Mouse (Mus musculus) forebrain, embryonic 11.5 days (tissue): ENCODE results near the gene Hcfc2. TPM values are rescaled to one million over a fixed set of nuclear protein-coding genes. Genes with fewer than 3 reads are reported as not detected.

Experiments
- ATAC-seq: fragments of 200-750 bp; cut with Nextera tagmentation; replicated peaks from 2 replicates; pipeline ENCODE4 v1.8.0; 2017; ENCODE audit warnings: moderate TSS enrichment; ENCODE audit not compliant: low FRiP score
- DNase-seq: peaks from one replicate; pipeline ENCODE4 v3.0.0-alpha.2; 2017; ENCODE audit warnings: low spot score
- H3K27ac ChIP-seq: fragments of 300-500 bp; sonication (generic); 2 replicates; pipeline ENCODE4 v1.5.1; 2014; ENCODE audit warnings: low read depth, low read length
- H3K27me3 ChIP-seq: fragments of 300-500 bp; sonication (generic); 2 replicates; pipeline ENCODE4 v1.6.1; 2014; ENCODE audit warnings: mild to moderate bottlenecking, low read length, mixed read lengths; ENCODE audit not compliant: control insufficient read depth, insufficient read depth
- H3K36me3 ChIP-seq: fragments of 300-500 bp; sonication (generic); 2 replicates; pipeline ENCODE4 v1.6.1; 2014; ENCODE audit warnings: mild to moderate bottlenecking, low read length, moderate library complexity, mixed read lengths; ENCODE audit not compliant: control insufficient read depth, insufficient read depth
- H3K4me1 ChIP-seq: fragments of 300-500 bp; sonication (generic); replicated peaks from 2 replicates; pipeline ENCODE4 v1.6.1; 2014; ENCODE audit warnings: low read length, mixed read lengths; ENCODE audit not compliant: control insufficient read depth, insufficient read depth
- H3K4me2 ChIP-seq: fragments of 300-500 bp; sonication (generic); 2 replicates; pipeline ENCODE4 v1.6.1; 2014; ENCODE audit warnings: low read depth, mild to moderate bottlenecking, low read length, moderate library complexity, mixed read lengths; ENCODE audit not compliant: severe bottlenecking
- H3K4me3 ChIP-seq: fragments of 300-500 bp; sonication (generic); 2 replicates; pipeline ENCODE4 v1.5.1; 2014; ENCODE audit warnings: low read depth, low read length
- H3K9ac ChIP-seq: fragments of 300-500 bp; sonication (generic); 2 replicates; pipeline ENCODE4 v1.6.1; 2014; ENCODE audit warnings: low read length
- H3K9me3 ChIP-seq: fragments of 300-500 bp; sonication (generic); 2 replicates; pipeline ENCODE4 v1.6.1; 2016; ENCODE audit warnings: low read length, mixed read lengths; ENCODE audit not compliant: control insufficient read depth
- WGBS: fragments of 180-500 bp; shearing (Covaris S2); extraction: QIAGEN DNeasy Blood & Tissue Kit; methylation state at CpG from one replicate; pipeline ENCODE4 v1.1.7; 2014; 5-methylcytosine and 5-hydroxymethylcytosine counted together
- polyA plus RNA-seq: library from polyadenylated mRNA; unstranded; fragments of >200 nt; fragmentation: Nextera tagmentation; extraction: Ambion mirVana; gene quantifications from 2 replicates; pipeline ENCODE4 v1.2.1, GENCODE M21; 2014

Hcfc2 gene
- polyA plus RNA-seq, 1 experiment from 2014 or later, result 28.9 TPM

DNA sequence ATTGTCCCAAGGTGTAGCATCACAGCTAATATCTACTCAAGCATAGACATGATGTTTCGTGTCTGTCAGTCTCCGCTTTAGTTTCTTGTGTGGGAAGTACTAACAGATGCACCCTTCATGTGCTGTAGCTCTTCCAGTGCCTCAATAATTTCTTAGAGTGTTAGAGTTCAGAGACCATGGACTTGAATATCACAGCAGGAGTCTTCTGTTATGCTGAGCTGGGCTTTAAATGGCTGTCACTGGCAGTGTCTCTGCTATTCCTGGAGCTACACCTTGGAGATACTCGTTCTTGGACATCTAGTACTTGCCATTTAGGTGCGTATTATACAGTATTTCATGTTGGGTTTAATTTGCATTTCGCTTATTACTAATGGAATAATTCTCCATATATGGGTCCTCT, 49.3 kb downstream of the Hcfc2 start:
- H3K9ac ChIP-seq, result no peak overlapping the region
- ATAC-seq, result no peak
- DNase-seq, result no peak
- H3K27ac ChIP-seq, result no peak overlapping the region
- no peak overlapping the region for H3K4me3 ChIP-seq
- WGBS, result 94% methylated on average over 5 of the region's 5 CpGs
- H3K4me1 ChIP-seq, result no peaks in the 10 kb centered on the region
- H3K4me2 ChIP-seq, result no peak overlapping the region
- H3K36me3 ChIP-seq, result peaks cover 10% of the 10 kb centered on the region; the same call in 1 of the 2 replicates
- H3K27me3 ChIP-seq, result no peaks in the 10 kb centered on the region
- no peaks in the 10 kb centered on the region for H3K9me3 ChIP-seq

DNA sequence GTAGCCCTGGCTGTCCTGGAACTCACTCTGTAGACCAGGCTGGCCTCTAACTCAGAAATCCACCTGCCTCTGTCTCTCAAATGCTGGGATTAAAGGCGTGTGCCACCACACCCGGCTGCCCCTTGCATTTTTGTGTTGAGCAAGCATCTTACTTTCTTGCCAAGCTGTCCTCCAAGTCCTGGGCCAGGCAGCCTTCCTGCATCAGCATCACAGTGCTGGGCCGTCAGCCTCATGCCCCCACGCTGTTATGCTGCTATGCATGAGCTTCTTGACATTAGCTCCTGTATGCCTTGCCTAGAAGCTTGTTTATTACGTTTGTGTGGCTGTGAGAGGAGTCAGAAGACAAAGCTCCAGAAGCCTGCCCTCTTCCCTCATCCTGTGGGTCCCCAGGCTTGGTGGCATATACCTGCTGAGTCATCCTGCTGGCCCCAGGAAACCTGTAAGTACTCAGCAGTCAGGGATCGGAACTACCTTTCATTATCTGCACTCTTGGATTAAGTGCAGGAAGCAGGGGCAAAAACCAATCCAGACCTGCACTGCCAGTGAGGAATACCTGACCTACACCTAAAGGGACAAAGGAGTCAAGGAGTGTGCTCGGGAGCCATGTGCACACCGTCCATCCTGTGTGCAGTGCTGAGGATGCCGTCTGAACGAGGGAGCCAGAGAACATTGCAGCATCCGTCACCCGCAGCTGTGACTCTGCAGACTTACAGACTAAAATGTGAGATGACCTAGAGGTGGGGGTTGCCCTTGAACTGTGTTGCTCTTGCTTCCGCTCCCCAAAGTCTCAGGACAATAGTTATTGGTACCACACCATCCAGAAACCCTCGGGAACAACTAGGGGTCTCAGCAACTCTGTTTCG, 51.3 kb downstream of the Hcfc2 start:
- H3K27ac ChIP-seq, result no peak overlapping the region
- ATAC-seq (no peak), DNase-seq (no peak)
- no peak overlapping the region for H3K4me3 ChIP-seq
- peaks cover 24% of the 10 kb centered on the region; the same call in 1 of the 2 replicates for H3K36me3 ChIP-seq
- no peak overlapping the region for H3K9ac ChIP-seq
- H3K27me3 ChIP-seq, result no peaks in the 10 kb centered on the region
- no peaks in the 10 kb centered on the region for H3K4me1 ChIP-seq
- H3K9me3 ChIP-seq, result no peaks in the 10 kb centered on the region
- H3K4me2 ChIP-seq, result no peak overlapping the region
- WGBS, result 90% methylated on average over 15 of the region's 15 CpGs

DNA sequence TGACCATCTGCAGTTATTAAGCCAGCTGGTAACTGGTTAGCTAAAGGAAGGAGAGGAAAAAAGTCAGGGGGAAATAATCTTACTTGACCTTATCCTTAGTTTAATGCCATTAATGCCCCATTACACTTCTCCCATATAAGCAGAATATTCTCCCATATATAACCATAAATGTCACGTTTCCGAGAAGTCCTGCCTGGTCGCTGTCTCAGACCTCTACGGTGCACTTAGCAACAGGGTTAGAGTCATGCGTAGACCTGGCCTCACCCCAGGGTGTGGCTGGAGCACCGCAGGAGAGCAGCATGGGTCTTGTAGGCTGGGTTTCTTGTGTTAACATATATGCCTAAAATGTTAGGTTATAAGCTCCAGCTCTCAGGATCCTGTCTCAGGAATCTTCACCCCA, 54.8 kb downstream of the Hcfc2 start:
- Histone ChIP-seq H3K27me3 (no peaks in the 10 kb centered on the region), H3K36me3 (peaks cover 38% of the 10 kb centered on the region), H3K4me1 (no peaks in the 10 kb centered on the region), H3K4me3 (no peak overlapping the region), H3K4me2 (no peak overlapping the region), H3K9ac (no peak overlapping the region), H3K9me3 (no peaks in the 10 kb centered on the region), H3K27ac (no peak overlapping the region)
- DNase-seq (no peak), ATAC-seq (no peak)
- WGBS, result 95% methylated on average over 6 of the region's 6 CpGs

DNA sequence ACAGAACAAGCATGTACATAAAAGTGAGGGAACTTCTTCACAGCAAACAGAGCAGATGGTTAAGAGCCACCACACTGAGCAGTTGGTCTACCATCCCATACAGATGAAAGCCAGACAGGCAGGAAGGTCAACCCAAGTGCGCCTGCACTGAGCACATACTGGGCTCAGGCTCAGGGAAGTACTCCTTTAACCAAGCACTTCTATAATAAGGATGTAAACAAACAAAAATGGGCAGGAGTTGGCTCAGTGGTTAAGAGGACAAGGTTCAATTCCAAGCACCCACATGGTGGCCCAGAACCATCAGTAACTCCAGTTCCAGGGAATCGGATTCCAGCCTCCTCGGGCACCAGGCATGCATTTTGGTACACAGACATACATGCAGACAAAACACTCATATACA, 57.0 kb downstream of the Hcfc2 start:
- H3K9ac ChIP-seq, result no peak overlapping the region
- H3K4me1 ChIP-seq, result peaks cover 4% of the 10 kb centered on the region; the same call in 1 of the 2 replicates
- DNase-seq, result no peak
- no peak for ATAC-seq
- no peak overlapping the region for H3K27ac ChIP-seq
- H3K27me3 ChIP-seq, result no peaks in the 10 kb centered on the region
- no peak overlapping the region for H3K4me3 ChIP-seq
- peaks cover 52% of the 10 kb centered on the region for H3K36me3 ChIP-seq
- WGBS, result 92% methylated on average over 3 of the region's 3 CpGs
- no peak overlapping the region for H3K4me2 ChIP-seq
- no peaks in the 10 kb centered on the region for H3K9me3 ChIP-seq

DNA sequence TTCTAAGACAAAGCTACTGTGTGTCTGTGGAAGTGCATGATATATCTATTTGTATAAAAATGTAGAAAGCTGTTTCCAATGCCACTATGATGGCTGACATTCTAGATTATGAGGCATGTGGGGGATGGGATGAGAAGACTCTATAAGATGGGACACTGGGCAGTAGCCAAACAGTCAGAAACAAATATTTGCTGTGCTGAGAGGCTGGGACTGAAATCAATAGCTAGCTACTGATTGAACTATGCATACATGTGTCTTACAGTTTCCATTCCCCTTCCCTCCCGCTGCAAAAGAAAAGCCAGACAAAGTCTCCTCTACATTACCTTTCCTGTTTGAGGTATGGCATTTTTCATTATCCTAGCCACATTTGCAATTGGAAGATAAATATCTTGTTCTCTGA, 58.7 kb downstream of the Hcfc2 start:
- peaks cover 42% of the 10 kb centered on the region for H3K36me3 ChIP-seq
- H3K27ac ChIP-seq, result no peak overlapping the region
- no peak overlapping the region for H3K4me2 ChIP-seq
- H3K9me3 ChIP-seq, result no peaks in the 10 kb centered on the region
- H3K9ac ChIP-seq, result no peak overlapping the region
- H3K4me1 ChIP-seq, result peaks cover 4% of the 10 kb centered on the region; the same call in 1 of the 2 replicates
- no peak for ATAC-seq
- H3K27me3 ChIP-seq, result no peaks in the 10 kb centered on the region
- no peak for DNase-seq
- 96% methylated on average over 1 of the region's 1 CpGs for WGBS
- no peak overlapping the region for H3K4me3 ChIP-seq

DNA sequence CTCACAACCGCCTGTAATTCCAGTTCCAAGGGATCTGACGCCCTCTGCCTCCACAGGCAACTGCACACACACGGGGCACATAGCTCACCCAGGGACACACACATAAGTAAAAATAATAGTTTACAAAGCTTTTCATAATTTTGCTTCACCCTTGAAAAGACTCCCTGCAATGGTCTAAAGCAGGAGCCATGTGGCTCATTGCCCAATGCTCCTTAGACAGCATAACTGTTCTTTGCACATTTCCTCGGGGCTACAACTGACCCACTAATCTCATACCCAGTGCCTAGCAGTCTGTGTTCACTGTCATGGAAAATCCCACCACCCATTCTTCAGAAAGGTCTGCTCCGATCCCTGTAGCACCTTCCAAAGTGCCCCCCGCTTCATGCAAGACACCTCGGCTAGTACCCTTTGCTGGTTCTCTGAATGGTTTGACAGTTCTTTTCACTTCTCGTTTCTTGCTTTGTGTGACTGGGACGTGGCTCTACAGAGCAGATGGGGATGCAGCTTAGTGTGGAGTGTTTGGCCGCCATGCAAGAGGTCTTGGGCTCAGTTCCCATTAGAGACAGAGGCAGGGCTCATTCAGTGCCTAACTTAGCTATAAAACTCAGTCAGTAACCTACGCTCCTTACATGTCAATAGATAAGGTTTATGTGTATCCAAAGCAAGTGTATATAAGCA, 59.4 kb downstream of the Hcfc2 start:
- Histone ChIP-seq H3K4me1 (peaks cover 5% of the 10 kb centered on the region; the same call in 1 of the 2 replicates), H3K9me3 (no peaks in the 10 kb centered on the region), H3K27ac (no peak overlapping the region), H3K9ac (no peak overlapping the region), H3K27me3 (no peaks in the 10 kb centered on the region), H3K4me2 (no peak overlapping the region), H3K36me3 (peaks cover 41% of the 10 kb centered on the region), H3K4me3 (no peak overlapping the region)
- 95% methylated on average over 11 of the region's 11 CpGs for WGBS
- no peak for DNase-seq
- ATAC-seq, result no peak

DNA sequence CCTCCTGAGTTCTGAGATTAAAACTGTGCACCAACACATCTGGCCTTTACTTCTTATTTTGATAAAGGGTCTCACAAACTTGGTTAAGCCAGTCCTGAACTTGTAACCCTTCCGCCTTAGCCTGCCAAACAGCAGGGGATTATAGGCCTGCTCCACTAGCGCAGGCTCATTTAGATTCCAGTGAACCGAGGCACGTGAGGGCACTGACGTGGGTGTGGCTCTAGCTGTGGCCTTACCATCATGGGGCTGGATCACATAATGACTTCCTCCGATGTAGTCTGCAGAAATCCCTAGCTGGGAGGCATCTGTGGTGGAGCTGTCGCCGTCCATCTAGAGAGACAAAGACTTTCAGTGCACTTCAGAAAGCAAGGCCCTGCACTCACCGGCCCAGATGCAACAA, 60.5 kb downstream of the Hcfc2 start:
- peaks cover 13% of the 10 kb centered on the region for H3K4me1 ChIP-seq

DNA sequence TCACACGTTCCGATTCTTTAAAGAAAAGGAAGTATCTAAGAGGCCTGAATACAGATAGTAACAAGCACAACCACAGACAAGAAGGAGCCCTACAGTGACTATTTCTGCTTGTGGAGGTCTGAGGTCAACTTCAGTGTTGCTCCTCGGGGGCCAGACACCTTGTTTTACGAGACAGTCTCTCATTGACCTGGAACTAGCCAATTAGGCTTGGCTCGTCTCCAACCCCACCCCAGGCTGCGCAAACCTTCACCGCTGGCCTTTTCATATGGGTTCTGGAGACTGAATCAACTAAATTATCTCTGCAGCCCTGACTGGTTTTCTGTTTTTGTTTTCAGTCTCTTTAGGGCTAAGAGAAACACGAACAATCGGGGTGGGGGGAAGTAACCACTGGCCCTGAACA, 61.4 kb downstream of the Hcfc2 start:
- H3K36me3 ChIP-seq, result peaks cover 27% of the 10 kb centered on the region

More for the DNA sequence above, 60.5 kb downstream of the Hcfc2 start:
- Histone ChIP-seq H3K27me3 (no peaks in the 10 kb centered on the region), H3K27ac (no peak overlapping the region), H3K9ac (no peak overlapping the region), H3K9me3 (no peaks in the 10 kb centered on the region), H3K36me3 (peaks cover 35% of the 10 kb centered on the region), H3K4me2 (no peak overlapping the region), H3K4me3 (no peak overlapping the region)
- no peak for ATAC-seq
- DNase-seq, result no peak
- WGBS, result 93% methylated on average over 9 of the region's 9 CpGs

More for the DNA sequence above, 61.4 kb downstream of the Hcfc2 start:
- H3K27me3 ChIP-seq, result no peaks in the 10 kb centered on the region
- no peak overlapping the region for H3K27ac ChIP-seq
- no peak overlapping the region for H3K9ac ChIP-seq
- WGBS, result 79% methylated on average over 9 of the region's 9 CpGs
- ATAC-seq (no peak), DNase-seq (no peak)
- H3K4me2 ChIP-seq, result no peak overlapping the region
- H3K4me3 ChIP-seq, result no peak overlapping the region
- peaks cover 15% of the 10 kb centered on the region for H3K4me1 ChIP-seq
- H3K9me3 ChIP-seq, result no peaks in the 10 kb centered on the region
